Mouse (Mus musculus) common myeloid progenitor, adult 5-6 weeks (primary cell): Measurements from ENCODE around the gene Ap3b1. TPM values are rescaled to one million over a fixed set of nuclear protein-coding genes. Genes with fewer than 3 reads are reported as not detected.

Source experiments
- ATAC-seq: replicated peaks from 2 replicates; pipeline ENCODE4 v1.8.0; 2016; ENCODE audit warnings: low read depth, mild to moderate bottlenecking, moderate TSS enrichment, inconsistent platforms; ENCODE audit not compliant: poor library complexity, severe bottlenecking
- total RNA-seq: library from RNA; stranded (forward); fragments of 200-1000, 187-1606 nt; gene quantifications from 2 replicates; pipeline ENCODE4 v1.2.3, GENCODE M21; 2017

Ap3b1 gene
- total RNA-seq, 1 experiment from 2014 or later: 133 TPM

GRCm38 (mm10) chr13:94445103-94445502, 86.3 kb downstream of the Ap3b1 start:
- ATAC-seq: no peak

DNA sequence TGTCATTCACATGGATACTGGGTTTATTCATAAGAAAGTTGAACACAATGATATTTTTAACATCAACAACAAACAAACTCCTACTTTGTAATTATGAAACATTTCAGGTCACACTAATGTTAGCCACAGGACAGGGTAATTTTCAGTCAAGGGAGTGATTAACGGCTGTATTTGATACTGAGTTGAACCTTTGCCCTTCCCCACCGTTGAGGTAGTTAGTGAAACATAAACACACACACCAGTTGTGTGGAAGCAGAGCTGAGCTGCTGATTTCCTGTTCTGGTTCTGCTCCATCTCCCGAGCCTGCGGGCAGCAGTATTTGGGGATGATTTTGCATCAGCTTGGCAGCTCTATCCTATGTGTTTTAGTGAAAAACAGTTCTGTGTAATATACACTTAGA, 88.2 kb downstream of the Ap3b1 start:
- ATAC-seq: no peak

DNA sequence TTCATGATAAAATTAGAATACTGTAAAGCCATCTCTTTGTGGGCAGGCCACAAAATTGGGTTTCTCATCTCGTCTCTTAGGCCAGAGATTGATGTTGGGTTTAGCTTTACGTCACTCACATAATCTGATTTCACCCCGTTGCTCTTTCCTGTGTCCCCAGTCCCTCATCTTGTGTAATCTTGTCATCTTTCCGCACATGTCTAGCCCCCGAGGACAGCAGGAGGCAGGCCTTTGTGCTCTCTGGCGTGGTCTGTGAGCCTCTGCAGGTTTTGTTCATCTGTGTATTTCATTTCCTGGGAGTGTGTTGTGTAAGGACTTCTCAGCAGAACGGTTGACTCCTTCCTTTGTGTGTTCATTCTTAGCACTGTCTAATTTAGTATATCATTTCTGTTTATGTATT, 90.8 kb downstream of the Ap3b1 start:
- no peak for ATAC-seq

- ATAC-seq: peak; percentile 80
Measured at GRCm38 (mm10) chr13:94451229-94451628, 92.5 kb downstream of the Ap3b1 start.

DNA sequence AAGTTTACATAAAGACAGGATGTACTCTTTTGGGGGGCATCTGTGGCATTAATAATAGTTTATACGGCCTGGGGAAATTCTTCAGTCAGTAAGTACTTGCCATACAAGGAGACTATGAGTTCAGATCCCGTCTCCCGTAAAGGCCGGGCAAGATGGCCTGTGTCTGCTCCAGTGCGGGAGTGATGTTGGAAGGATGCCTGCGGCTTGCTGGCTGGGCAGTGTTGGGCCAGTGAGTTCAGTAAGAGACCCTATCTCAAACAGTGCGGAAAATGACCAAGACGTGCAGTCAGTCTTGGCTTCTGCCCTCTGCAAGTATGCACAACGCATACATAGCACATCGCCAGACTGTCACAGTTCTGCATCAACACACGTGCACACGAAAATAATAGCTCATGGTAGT, 95.4 kb downstream of the Ap3b1 start:
- ATAC-seq: no peak

DNA sequence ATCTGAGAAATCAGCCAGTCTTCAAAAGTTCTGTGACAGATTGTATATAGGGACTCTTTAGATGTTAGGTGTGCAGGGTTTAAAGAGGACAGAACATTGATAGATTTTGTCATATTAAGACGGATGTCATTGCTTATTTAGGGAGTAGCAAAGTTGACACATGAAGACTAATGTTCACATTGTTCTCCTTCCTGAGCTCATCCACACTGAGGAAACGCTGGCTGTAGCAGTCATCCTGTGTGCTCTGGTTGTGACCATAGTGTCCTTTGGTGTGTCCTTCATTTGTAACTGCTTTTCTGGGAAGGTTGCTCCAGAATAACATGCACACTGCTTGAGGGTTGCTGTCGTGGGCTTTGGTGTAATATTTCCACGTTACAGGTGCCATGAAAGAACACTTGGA, 100.4 kb downstream of the Ap3b1 start:
- no peak for ATAC-seq

DNA sequence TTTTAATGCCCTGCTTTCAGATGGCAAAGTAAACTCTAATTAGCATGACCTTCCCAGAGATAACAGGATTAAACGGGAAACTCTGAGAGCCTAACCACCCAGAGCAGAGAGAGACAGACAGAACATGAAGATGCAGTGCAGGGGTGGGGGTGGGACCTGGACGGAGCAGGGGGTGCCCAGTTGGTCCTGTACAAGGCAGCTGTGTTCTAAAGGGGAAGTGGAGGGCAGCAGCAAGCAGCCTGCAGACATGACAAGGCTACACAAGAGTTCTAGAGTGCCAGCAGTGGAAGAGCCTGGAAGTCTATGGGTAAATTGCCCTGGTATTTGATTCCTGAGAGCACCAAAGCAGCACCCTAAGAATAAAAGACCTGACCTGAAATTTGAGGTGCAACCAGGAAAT, 105.5 kb downstream of the Ap3b1 start:
- no peak for ATAC-seq

DNA sequence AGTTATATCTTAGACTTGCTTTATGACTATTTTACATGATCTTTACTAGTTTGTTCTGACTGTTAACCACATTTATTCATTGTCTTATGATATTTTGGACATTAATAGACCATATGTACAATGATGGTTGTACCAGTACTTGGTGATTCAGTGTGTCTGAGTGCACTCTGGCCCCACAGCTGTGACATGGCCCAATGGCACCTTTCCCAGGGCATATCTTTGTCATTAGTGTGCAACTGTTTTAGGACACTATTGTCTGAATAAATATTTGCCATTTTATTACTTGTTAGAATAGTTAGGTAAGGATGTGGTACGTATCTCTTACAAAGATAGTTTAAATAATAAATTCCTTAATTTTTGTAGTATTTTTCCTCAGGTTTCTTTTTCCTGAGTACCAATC, 109.8 kb downstream of the Ap3b1 start:
- no peak for ATAC-seq

- no peak for ATAC-seq
Measured at GRCm38 (mm10) chr13:94471009-94471672, 112.4 kb downstream of the Ap3b1 start.

DNA sequence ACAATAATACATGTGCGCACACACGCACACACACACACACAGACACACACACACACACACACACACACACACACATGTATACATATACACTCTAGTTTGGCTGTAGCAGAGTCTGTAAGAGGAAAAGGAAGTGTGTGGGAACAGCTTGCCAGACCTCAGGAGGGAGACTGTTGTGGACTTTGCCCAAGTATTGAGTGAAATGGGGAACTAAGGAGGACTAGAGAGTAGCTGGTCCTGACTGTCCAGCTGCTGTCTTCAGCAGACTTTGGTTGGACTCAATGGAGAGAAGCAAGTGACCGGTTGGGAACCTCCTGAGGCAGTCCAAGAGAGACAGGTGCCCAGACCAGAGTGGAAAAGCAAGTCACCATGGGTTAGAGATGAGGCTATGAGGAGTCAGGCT, 117.4 kb downstream of the Ap3b1 start:
- peak; percentile 83 for ATAC-seq

DNA sequence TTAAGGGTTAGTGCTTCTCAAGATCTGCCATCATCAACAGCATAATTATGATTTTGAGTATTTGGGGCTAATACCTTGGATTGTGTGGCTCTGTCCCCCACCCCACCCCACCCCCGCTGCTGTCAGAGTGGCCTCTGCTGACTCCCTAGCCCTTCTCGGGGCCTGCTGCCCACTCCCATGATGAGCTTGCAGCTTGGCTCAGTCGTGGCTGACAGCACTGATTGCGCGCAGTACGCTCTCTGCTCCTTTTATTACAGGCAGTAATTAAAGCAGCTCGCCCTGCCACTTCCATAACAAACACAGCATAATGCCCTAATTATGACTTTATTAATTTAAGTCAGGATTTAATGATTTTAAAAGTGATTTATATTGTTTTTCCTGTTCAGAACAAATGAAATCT, 121.5 kb downstream of the Ap3b1 start:
- ATAC-seq: no peak

- no peak for ATAC-seq
Measured at GRCm38 (mm10) chr13:94490684-94491083, 131.9 kb downstream of the Ap3b1 start.

- ATAC-seq: no peak
Measured at GRCm38 (mm10) chr13:94491159-94491558, 132.4 kb downstream of the Ap3b1 start.

DNA sequence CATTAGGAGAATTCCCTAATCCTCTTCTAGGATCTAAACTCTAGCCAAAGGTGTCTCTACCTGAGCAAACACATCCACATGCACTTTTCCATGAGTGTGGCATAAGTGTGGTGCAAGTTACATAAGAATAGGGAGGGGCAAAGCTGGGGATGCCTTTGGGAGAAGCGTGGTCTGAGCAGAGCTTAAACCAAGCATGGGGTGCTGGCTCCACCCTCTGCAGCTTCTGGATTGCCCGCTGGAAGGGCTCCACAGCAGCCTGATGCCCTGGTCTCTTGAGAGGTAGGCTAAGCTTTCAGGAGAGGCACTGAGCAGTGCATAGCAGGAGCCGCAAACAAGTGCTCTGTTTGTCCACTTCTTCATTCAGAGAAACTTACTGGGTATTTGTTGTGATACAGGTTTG, 138.8 kb downstream of the Ap3b1 start:
- ATAC-seq: no peak

DNA sequence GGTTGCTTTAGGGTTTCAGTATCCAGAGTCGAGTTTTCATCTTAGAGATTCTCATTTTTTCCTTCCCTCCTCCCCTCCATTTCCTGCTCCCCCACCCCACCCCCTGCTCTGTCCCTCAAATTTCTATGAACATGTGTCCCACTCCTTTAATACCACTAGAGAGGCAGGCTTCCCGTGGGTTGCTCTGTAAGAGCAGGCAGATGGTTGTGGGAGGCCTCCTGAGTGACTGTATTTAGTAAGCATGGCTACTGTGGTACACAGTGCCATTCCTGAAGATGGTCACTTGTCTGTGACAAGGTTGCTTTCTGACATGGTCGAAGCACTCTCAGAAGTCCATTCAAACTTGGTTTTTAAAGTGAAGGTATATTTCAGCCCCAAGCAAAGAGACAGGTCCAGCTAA, 147.7 kb downstream of the Ap3b1 start:
- no peak for ATAC-seq

DNA sequence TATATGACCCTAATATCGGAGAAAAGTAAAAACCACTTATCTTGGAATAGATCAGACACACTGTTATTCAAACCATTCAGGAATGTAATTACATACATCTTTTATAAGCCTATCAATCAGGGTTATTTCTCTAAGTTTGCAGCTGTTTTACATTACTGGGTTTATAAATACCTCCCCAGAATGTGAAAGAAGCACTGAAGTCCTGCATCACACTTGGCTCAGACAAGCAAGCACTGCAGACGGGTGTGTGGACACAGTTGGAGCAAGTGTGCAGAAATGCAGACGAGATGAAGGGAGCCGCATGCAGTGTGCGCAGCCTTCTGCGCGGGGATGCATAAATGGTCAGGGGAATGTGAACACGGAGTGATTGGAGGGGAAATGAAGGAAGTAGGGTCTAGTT, 149.6 kb downstream of the Ap3b1 start:
- ATAC-seq: no peak

GRCm38 (mm10) chr13:94513157-94513767, 154.5 kb downstream of the Ap3b1 start:
- peak; percentile 52; the same call in 1 of the 2 replicates for ATAC-seq

GRCm38 (mm10) chr13:94513898-94514297, 155.1 kb downstream of the Ap3b1 start:
- no peak for ATAC-seq

- ATAC-seq: no peak
Measured at GRCm38 (mm10) chr13:94514992-94515391, 156.2 kb downstream of the Ap3b1 start.

DNA sequence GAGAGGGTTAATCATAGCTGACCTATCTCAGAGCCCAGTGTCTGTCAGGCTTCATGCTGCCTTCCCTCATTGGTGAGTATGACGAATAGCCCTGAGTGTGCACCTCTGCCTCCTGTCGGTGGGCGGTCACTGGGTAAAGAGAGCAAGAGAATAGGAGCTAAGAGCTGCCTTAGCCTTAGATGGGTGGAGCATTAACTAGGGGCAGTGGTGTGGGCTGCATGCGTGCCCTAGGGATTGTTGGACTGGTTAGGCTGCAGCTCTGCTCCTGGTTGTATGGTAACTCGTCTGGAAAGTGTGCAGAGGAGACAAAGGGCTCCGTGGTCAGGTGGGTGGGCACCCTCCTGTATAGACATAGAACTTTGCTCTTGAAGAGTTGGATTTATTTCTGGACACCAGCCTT, 157.8 kb downstream of the Ap3b1 start:
- no peak for ATAC-seq

- no peak for ATAC-seq
Measured at GRCm38 (mm10) chr13:94518176-94518575, 159.4 kb downstream of the Ap3b1 start.

- no peak for ATAC-seq
Measured at GRCm38 (mm10) chr13:94519276-94519675, 160.5 kb downstream of the Ap3b1 start.
